Mouse (Mus musculus) WW6 (cell line): ENCODE data around the gene Fry.

Source experiments
- DNase-seq: peaks from one replicate; pipeline ENCODE4 v3.0.0-alpha.2; 2013; ENCODE audit warnings: low read depth, low spot score

Fry gene

GRCm38 (mm10) chr5:150118455-150119241, at the start of gene Fry:
Gene Fry, plus strand, starts transcription at chr5:150118645.
- peak; percentile 46 for DNase-seq

- DNase-seq: no peak
These were observed 48.4 kb upstream of the Fry start for GRCm38 (mm10) chr5:150070086-150070485.

GRCm38 (mm10) chr5:150071738-150072137, 46.7 kb upstream of the Fry start:
- DNase-seq: no peak

GRCm38 (mm10) chr5:150079866-150080797, 38.3 kb upstream of the Fry start:
- no peak for DNase-seq

GRCm38 (mm10) chr5:150082696-150083095, 35.7 kb upstream of the Fry start:
- DNase-seq: no peak

GRCm38 (mm10) chr5:150083190-150083589, 35.3 kb upstream of the Fry start:
- no peak for DNase-seq

GRCm38 (mm10) chr5:150097620-150098019, 20.8 kb upstream of the Fry start:
- peak; percentile 39 for DNase-seq

GRCm38 (mm10) chr5:150098754-150099153, 19.7 kb upstream of the Fry start:
- DNase-seq: no peak

GRCm38 (mm10) chr5:150101789-150102188, 16.7 kb upstream of the Fry start:
- DNase-seq: no peak

- no peak for DNase-seq
These were observed 12.1 kb upstream of the Fry start for GRCm38 (mm10) chr5:150106358-150106757.

- DNase-seq: no peak
These were observed 7.2 kb upstream of the Fry start for GRCm38 (mm10) chr5:150111236-150111635.

GRCm38 (mm10) chr5:150114007-150114406, 4.4 kb upstream of the Fry start:
- no peak for DNase-seq

- no peak for DNase-seq
These were observed 3.7 kb upstream of the Fry start for GRCm38 (mm10) chr5:150114778-150115177.

GRCm38 (mm10) chr5:150115271-150116092, 3.0 kb upstream of the Fry start:
- DNase-seq: no peak

- no peak for DNase-seq
These were observed 2.1 kb upstream of the Fry start for GRCm38 (mm10) chr5:150116216-150116905.

- DNase-seq: no peak
These were observed 1.6 kb upstream of the Fry start for GRCm38 (mm10) chr5:150116906-150117216.

- DNase-seq: no peak
These were observed 356 bp upstream of the Fry start for GRCm38 (mm10) chr5:150118124-150118454.

- DNase-seq: no peak
These were observed 2.2 kb downstream of the Fry start for GRCm38 (mm10) chr5:150120676-150121075.

GRCm38 (mm10) chr5:150122095-150122494, 3.6 kb downstream of the Fry start:
- no peak for DNase-seq

- DNase-seq: no peak
These were observed 4.1 kb downstream of the Fry start for GRCm38 (mm10) chr5:150122571-150122970.

- DNase-seq: no peak
These were observed 7.5 kb downstream of the Fry start for GRCm38 (mm10) chr5:150125920-150126319.
